Mouse (Mus musculus): ENCODE data around the gene Stag3. TPM values are rescaled to one million over a fixed set of nuclear protein-coding genes. Genes with fewer than 3 reads are reported as not detected.
A peak's percentile ranks its signal among the peaks of the same experiment; 100 is the strongest.

The Stag3 gene
- polyA plus RNA-seq, 1 experiment from 2014 or later = 7.9 TPM

GRCm38 (mm10) chr5:138272409-138272923 lies 7.6 kb upstream of the Stag3 start, which contains the start of gene Gal3st4:
Gal3st4 (minus strand) TSS chr5:138272840.
- WGBS = 1% methylated on average over 12 of the region's 12 CpGs
- Histone ChIP-seq H3K4me1 (peaks cover 46% of the 10 kb centered on the region), H3K4me2 (replicated peaks) (peak within 1 kb of the TSS; percentile 41), H3K9ac (peak within 1 kb of the TSS; percentile 25; the same call in 1 of the 2 replicates), H3K4me3 (peak within 1 kb of the TSS; percentile 21), H3K27ac (peak within 1 kb of the TSS; percentile 69), H3K36me3 (peaks cover 29% of the 10 kb centered on the region), H3K27me3 (no peaks in the 10 kb centered on the region), H3K9me3 (no peaks in the 10 kb centered on the region)
- ATAC-seq (ENCODE audit: insufficient number of reproducible peaks, insufficient read depth, low FRiP score, low TSS enrichment) = peak; percentile 56; the same call in 1 of the 2 replicates

- Histone ChIP-seq H3K36me3 (peaks cover 35% of the 10 kb centered on the region), H3K27me3 (no peaks in the 10 kb centered on the region), H3K9ac (no peak overlapping the region), H3K4me3 (no peak overlapping the region), H3K4me2 (replicated peaks) (no peak overlapping the region), H3K4me1 (peaks cover 60% of the 10 kb centered on the region), H3K9me3 (no peaks in the 10 kb centered on the region), H3K27ac (no peak overlapping the region)
- no peak for ATAC-seq (ENCODE audit: insufficient number of reproducible peaks, insufficient read depth, low FRiP score, low TSS enrichment)
- 69% methylated on average over 8 of the region's 8 CpGs for WGBS
Measured at GRCm38 (mm10) chr5:138274186-138274585, 5.9 kb upstream of the Stag3 start.

GRCm38 (mm10) chr5:138275216-138276050 lies 4.6 kb upstream of the Stag3 start:
- peaks cover 35% of the 10 kb centered on the region for H3K36me3 ChIP-seq
- H3K27me3 ChIP-seq = no peaks in the 10 kb centered on the region

GRCm38 (mm10) chr5:138277994-138278393 lies 2.0 kb upstream of the Stag3 start:
- Histone ChIP-seq H3K27me3 (no peaks in the 10 kb centered on the region), H3K4me2 (replicated peaks) (peak overlapping the region; percentile 90), H3K9ac (0 out of 2 replicates have a peak overlapping the region, but pooled peaks have one; percentile 64), H3K27ac (no peak overlapping the region), H3K36me3 (peaks cover 35% of the 10 kb centered on the region), H3K9me3 (no peaks in the 10 kb centered on the region; the same call in 1 of the 2 replicates), H3K4me1 (peaks cover 47% of the 10 kb centered on the region), H3K4me3 (peak overlapping the region; percentile 59; the same call in 1 of the 2 replicates)
- WGBS = 85% methylated on average over 7 of the region's 7 CpGs
- no peak for ATAC-seq (ENCODE audit: insufficient number of reproducible peaks, insufficient read depth, low FRiP score, low TSS enrichment)

More at GRCm38 (mm10) chr5:138275216-138276050, 4.6 kb upstream of the Stag3 start:
- Histone ChIP-seq H3K27ac (0 out of 2 replicates have a peak overlapping the region, but pooled peaks have one; percentile 50), H3K4me1 (peaks cover 60% of the 10 kb centered on the region), H3K9ac (peak overlapping the region; percentile 52), H3K4me3 (peak overlapping the region; percentile 22), H3K9me3 (no peaks in the 10 kb centered on the region; the same call in 1 of the 2 replicates), H3K4me2 (replicated peaks) (peak overlapping the region; percentile 51)
- 22% methylated on average over 41 of the region's 41 CpGs for WGBS
- ATAC-seq (ENCODE audit: insufficient number of reproducible peaks, insufficient read depth, low FRiP score, low TSS enrichment) = no peak

- no peak overlapping the region for H3K27ac ChIP-seq
- no peaks in the 10 kb centered on the region; the same call in 1 of the 2 replicates for H3K9me3 ChIP-seq
- no peaks in the 10 kb centered on the region for H3K27me3 ChIP-seq
- peak overlapping the region; percentile 90 for H3K4me2 ChIP-seq (replicated peaks)
- no peak for ATAC-seq (ENCODE audit: insufficient number of reproducible peaks, insufficient read depth, low FRiP score, low TSS enrichment)
- no peak overlapping the region for H3K9ac ChIP-seq
- WGBS = 21% methylated on average over 26 of the region's 26 CpGs
- H3K4me3 ChIP-seq = peak overlapping the region; percentile 59
- peaks cover 24% of the 10 kb centered on the region for H3K36me3 ChIP-seq
- peaks cover 35% of the 10 kb centered on the region for H3K4me1 ChIP-seq
Measured at GRCm38 (mm10) chr5:138280425-138280768, 357 bp downstream of the Stag3 start.

GRCm38 (mm10) chr5:138280829-138281228 lies 789 bp downstream of the Stag3 start:
- no peak for ATAC-seq (ENCODE audit: insufficient number of reproducible peaks, insufficient read depth, low FRiP score, low TSS enrichment)
- Histone ChIP-seq H3K4me3 (no peak overlapping the region), H3K27me3 (no peaks in the 10 kb centered on the region), H3K9ac (no peak overlapping the region), H3K36me3 (peaks cover 19% of the 10 kb centered on the region), H3K4me2 (replicated peaks) (no peak overlapping the region), H3K4me1 (peaks cover 30% of the 10 kb centered on the region), H3K9me3 (no peaks in the 10 kb centered on the region; the same call in 1 of the 2 replicates), H3K27ac (no peak overlapping the region)
- WGBS = 90% methylated on average over 15 of the region's 15 CpGs

- H3K9me3 ChIP-seq = no peaks in the 10 kb centered on the region; the same call in 1 of the 2 replicates
- H3K4me3 ChIP-seq = no peak overlapping the region
- H3K36me3 ChIP-seq = peaks cover 11% of the 10 kb centered on the region
- H3K4me2 ChIP-seq (replicated peaks) = no peak overlapping the region
- WGBS = 80% methylated on average over 2 of the region's 2 CpGs
- H3K9ac ChIP-seq = no peak overlapping the region
- no peak overlapping the region for H3K27ac ChIP-seq
- H3K27me3 ChIP-seq = no peaks in the 10 kb centered on the region
- H3K4me1 ChIP-seq = peaks cover 21% of the 10 kb centered on the region
- no peak for ATAC-seq (ENCODE audit: insufficient number of reproducible peaks, insufficient read depth, low FRiP score, low TSS enrichment)
Measured at GRCm38 (mm10) chr5:138281798-138282197, 1.8 kb downstream of the Stag3 start.

- H3K4me3 ChIP-seq = no peak overlapping the region
- WGBS = 42% methylated on average over 1 of the region's 1 CpGs
- H3K4me1 ChIP-seq = peaks cover 7% of the 10 kb centered on the region
- 0 out of 2 replicates have a peak, but pooled peaks cover under 1% of the 10 kb centered on the region for H3K36me3 ChIP-seq
- no peak overlapping the region for H3K9ac ChIP-seq
- H3K9me3 ChIP-seq = no peaks in the 10 kb centered on the region; the same call in 1 of the 2 replicates
- ATAC-seq (ENCODE audit: insufficient number of reproducible peaks, insufficient read depth, low FRiP score, low TSS enrichment) = no peak
- H3K27me3 ChIP-seq = no peaks in the 10 kb centered on the region
- no peak overlapping the region for H3K27ac ChIP-seq
- H3K4me2 ChIP-seq (replicated peaks) = no peak overlapping the region
Measured at GRCm38 (mm10) chr5:138283540-138283939, 3.5 kb downstream of the Stag3 start.

- Histone ChIP-seq H3K36me3 (no peaks in the 10 kb centered on the region), H3K4me3 (no peak overlapping the region), H3K4me2 (replicated peaks) (no peak overlapping the region), H3K27ac (no peak overlapping the region), H3K27me3 (no peaks in the 10 kb centered on the region), H3K9me3 (no peaks in the 10 kb centered on the region), H3K4me1 (no peaks in the 10 kb centered on the region), H3K9ac (no peak overlapping the region)
- ATAC-seq (ENCODE audit: insufficient number of reproducible peaks, insufficient read depth, low FRiP score, low TSS enrichment) = no peak
- 69% methylated on average over 3 of the region's 3 CpGs for WGBS
Measured at GRCm38 (mm10) chr5:138287861-138288260, 7.8 kb downstream of the Stag3 start.

- 72% methylated on average over 1 of the region's 1 CpGs for WGBS
- Histone ChIP-seq H3K9ac (no peak overlapping the region), H3K27me3 (no peaks in the 10 kb centered on the region), H3K4me3 (no peak overlapping the region), H3K27ac (no peak overlapping the region), H3K4me1 (no peaks in the 10 kb centered on the region), H3K9me3 (no peaks in the 10 kb centered on the region), H3K36me3 (no peaks in the 10 kb centered on the region), H3K4me2 (replicated peaks) (no peak overlapping the region)
- no peak for ATAC-seq (ENCODE audit: insufficient number of reproducible peaks, insufficient read depth, low FRiP score, low TSS enrichment)
Measured at GRCm38 (mm10) chr5:138291638-138292037, 11.6 kb downstream of the Stag3 start.

- Histone ChIP-seq H3K4me1 (no peaks in the 10 kb centered on the region), H3K4me2 (replicated peaks) (no peak overlapping the region), H3K9ac (no peak overlapping the region), H3K27ac (no peak overlapping the region), H3K4me3 (no peak overlapping the region), H3K9me3 (no peaks in the 10 kb centered on the region), H3K36me3 (no peaks in the 10 kb centered on the region), H3K27me3 (no peaks in the 10 kb centered on the region)
- no peak for ATAC-seq (ENCODE audit: insufficient number of reproducible peaks, insufficient read depth, low FRiP score, low TSS enrichment)
Measured at GRCm38 (mm10) chr5:138294158-138294557, 14.1 kb downstream of the Stag3 start.

GRCm38 (mm10) chr5:138299613-138300012 lies 19.6 kb downstream of the Stag3 start:
- Histone ChIP-seq H3K4me1 (no peaks in the 10 kb centered on the region), H3K36me3 (no peaks in the 10 kb centered on the region), H3K4me3 (no peak overlapping the region), H3K27me3 (no peaks in the 10 kb centered on the region), H3K9me3 (no peaks in the 10 kb centered on the region), H3K27ac (no peak overlapping the region), H3K4me2 (replicated peaks) (no peak overlapping the region), H3K9ac (no peak overlapping the region)
- ATAC-seq (ENCODE audit: insufficient number of reproducible peaks, insufficient read depth, low FRiP score, low TSS enrichment) = no peak
- WGBS = 83% methylated on average over 2 of the region's 2 CpGs
